Mouse (Mus musculus) midbrain, embryonic 16.5 days (tissue): ENCODE data around the gene Etl4. TPM values are rescaled to one million over a fixed set of nuclear protein-coding genes. Genes with fewer than 3 reads are reported as not detected.

ENCODE experiments used
- ATAC-seq: fragments of 200-750 bp; cut with Nextera tagmentation; 2 replicates; pipeline ENCODE4 v1.8.0; 2017; ENCODE audit warnings: moderate TSS enrichment
- H3K27ac ChIP-seq: fragments of 300-500 bp; sonication (generic); 2 replicates; pipeline ENCODE4 v1.5.1; 2014; ENCODE audit warnings: mild to moderate bottlenecking, low read length, mixed read lengths
- H3K27me3 ChIP-seq: fragments of 300-500 bp; sonication (generic); 2 replicates; pipeline ENCODE4 v1.6.1; 2014; ENCODE audit warnings: low read depth, low read length, mixed read lengths; ENCODE audit not compliant: control insufficient read depth, insufficient read depth
- H3K36me3 ChIP-seq: fragments of 300-500 bp; sonication (generic); 2 replicates; pipeline ENCODE4 v1.6.1; 2014; ENCODE audit warnings: mild to moderate bottlenecking, low read length, moderate library complexity, mixed read lengths; ENCODE audit not compliant: control insufficient read depth, insufficient read depth
- H3K4me1 ChIP-seq: fragments of 300-500 bp; sonication (generic); 2 replicates; pipeline ENCODE4 v1.6.1; 2014; ENCODE audit warnings: mild to moderate bottlenecking, low read length, mixed read lengths; ENCODE audit not compliant: control insufficient read depth, insufficient read depth
- H3K4me2 ChIP-seq: fragments of 300-500 bp; sonication (generic); 2 replicates; pipeline ENCODE4 v1.6.1; 2014; ENCODE audit warnings: mild to moderate bottlenecking, low read length, mixed read lengths
- H3K4me3 ChIP-seq: fragments of 300-500 bp; sonication (generic); 2 replicates; pipeline ENCODE4 v1.5.1; 2014; ENCODE audit warnings: low read depth, mild to moderate bottlenecking, low read length, moderate library complexity, mixed read lengths
- H3K9ac ChIP-seq: fragments of 300-500 bp; sonication (generic); 2 replicates; pipeline ENCODE4 v1.6.1; 2014; ENCODE audit warnings: low read depth, low read length, mixed read lengths
- H3K9me3 ChIP-seq: fragments of 300-500 bp; sonication (generic); replicated peaks from 2 replicates; pipeline ENCODE4 v1.6.1; 2014; ENCODE audit warnings: mild to moderate bottlenecking, low read length, mixed read lengths; ENCODE audit not compliant: control insufficient read depth, poor library complexity, severe bottlenecking
- WGBS: fragments of 180-500 bp; shearing (Covaris S2); extraction: QIAGEN DNeasy Blood & Tissue Kit; methylation state at CpG from one replicate; pipeline ENCODE4 v1.1.7; 2014; 5-methylcytosine and 5-hydroxymethylcytosine counted together
- polyA plus RNA-seq: library from polyadenylated mRNA; unstranded; fragments of >200 nt; fragmentation: Nextera tagmentation; extraction: Ambion mirVana; gene quantifications from 2 replicates; pipeline ENCODE4 v1.2.1, GENCODE M21; 2015

Gene Etl4
- polyA plus RNA-seq, 1 experiment from 2014 or later: 4.9 TPM

- ATAC-seq: no peak
- Histone ChIP-seq H3K4me3 (no peak overlapping the region), H3K4me1 (no peaks in the 10 kb centered on the region; the same call in 1 of the 2 replicates), H3K9me3 (no peaks in the 10 kb centered on the region), H3K27ac (no peak overlapping the region), H3K27me3 (no peaks in the 10 kb centered on the region), H3K4me2 (no peak overlapping the region), H3K9ac (no peak overlapping the region), H3K36me3 (no peaks in the 10 kb centered on the region)
These were observed 631.7 kb downstream of the Etl4 start for GRCm38 (mm10) chr2:20541261-20541660.

DNA sequence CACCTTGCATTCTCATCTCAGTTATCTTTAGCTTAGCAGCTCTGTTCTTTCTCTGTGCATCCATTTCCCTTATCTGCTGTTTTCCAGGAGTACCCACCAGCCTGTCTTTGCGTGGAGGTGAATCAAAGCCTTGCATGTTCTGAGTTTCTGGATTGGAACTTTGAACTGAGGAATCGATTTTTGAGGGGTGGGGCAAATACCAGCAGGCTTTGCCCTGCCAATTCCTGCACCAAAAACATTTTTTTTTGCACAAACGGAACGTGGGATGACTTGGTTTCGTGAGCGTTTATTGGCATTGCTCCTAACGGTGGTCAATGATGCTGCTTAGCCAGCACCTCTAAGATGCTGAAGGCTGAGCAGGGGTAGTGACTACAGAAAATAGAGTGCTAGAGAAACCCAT lies 632.7 kb downstream of the Etl4 start:
- Histone ChIP-seq H3K27ac (no peak overlapping the region), H3K4me2 (no peak overlapping the region), H3K9me3 (no peaks in the 10 kb centered on the region), H3K9ac (no peak overlapping the region), H3K4me3 (no peak overlapping the region), H3K27me3 (no peaks in the 10 kb centered on the region), H3K4me1 (peaks cover 8% of the 10 kb centered on the region), H3K36me3 (no peaks in the 10 kb centered on the region)
- 90% methylated on average over 7 of the region's 7 CpGs for WGBS
- no peak for ATAC-seq

DNA sequence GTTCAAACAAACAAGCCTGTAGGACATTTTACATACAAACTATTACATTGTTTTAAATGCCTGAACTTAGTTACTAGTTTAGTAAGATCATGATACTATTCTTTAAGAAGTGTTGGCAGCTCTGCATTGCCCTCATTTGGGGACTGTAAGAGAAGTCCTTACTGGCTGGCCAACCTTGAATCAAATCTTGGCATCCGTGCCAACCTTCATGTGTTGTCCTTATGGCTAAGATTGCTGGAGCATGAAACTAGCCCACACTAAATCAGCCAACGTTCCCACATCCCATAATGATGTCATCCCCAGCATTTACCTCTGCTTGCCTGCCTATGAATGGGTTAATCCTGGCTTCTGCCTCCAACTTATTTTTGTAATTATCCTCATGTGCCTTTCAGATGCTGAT lies 636.0 kb downstream of the Etl4 start:
- H3K27me3 ChIP-seq: no peaks in the 10 kb centered on the region
- no peak overlapping the region for H3K4me3 ChIP-seq
- H3K36me3 ChIP-seq: no peaks in the 10 kb centered on the region
- peaks cover 21% of the 10 kb centered on the region for H3K4me1 ChIP-seq
- WGBS: 39% methylated on average over 2 of the region's 2 CpGs
- no peak overlapping the region for H3K9ac ChIP-seq
- H3K4me2 ChIP-seq: no peak overlapping the region
- H3K9me3 ChIP-seq: no peaks in the 10 kb centered on the region
- no peak for ATAC-seq
- no peak overlapping the region for H3K27ac ChIP-seq

DNA sequence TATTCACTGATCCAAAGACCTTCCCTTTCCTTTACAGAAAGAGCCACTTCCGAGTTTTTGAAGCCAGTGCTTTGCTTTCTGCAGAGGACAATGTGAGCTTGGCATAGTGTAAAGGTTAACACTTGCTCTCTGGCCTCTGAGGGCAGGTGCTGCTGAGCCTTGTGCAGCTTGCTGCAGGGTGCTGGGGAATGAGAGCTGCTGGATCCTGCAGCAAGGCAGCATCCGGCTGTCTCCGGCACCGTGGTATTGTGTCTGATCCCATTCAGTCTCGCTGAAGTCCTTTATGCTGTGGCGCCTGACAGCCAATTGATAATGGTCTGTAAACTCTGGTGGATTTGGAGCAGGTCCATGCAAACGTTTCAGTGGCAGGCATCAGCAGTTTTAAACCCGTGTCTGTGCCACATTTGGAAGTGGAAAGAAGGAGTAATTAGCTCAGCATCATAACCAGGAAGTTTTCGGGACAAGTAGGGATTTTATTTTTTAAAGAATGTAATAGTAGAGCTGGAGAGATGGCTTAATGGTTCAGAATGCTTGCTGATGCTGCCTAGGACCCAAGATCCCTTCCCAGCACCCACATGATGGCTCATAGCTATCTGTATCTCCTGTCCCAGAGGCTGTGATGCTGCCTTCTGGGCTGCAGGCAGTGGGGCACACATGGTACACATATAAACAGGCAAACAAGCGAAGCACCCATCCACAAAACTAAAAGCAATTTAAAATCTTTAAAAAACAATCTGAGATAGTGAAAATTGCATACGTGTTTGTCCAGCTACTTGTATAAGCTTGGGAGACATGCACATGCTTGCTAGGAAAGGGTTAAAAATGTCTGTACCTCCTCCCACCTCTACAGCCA lies 637.1 kb downstream of the Etl4 start:
- Histone ChIP-seq H3K36me3 (no peaks in the 10 kb centered on the region), H3K4me1 (peaks cover 21% of the 10 kb centered on the region), H3K27ac (no peak overlapping the region), H3K9me3 (no peaks in the 10 kb centered on the region), H3K4me3 (peak overlapping the region; percentile 20; the same call in 1 of the 2 replicates), H3K4me2 (peak overlapping the region; percentile 60), H3K9ac (peak overlapping the region; percentile 28; the same call in 1 of the 2 replicates), H3K27me3 (no peaks in the 10 kb centered on the region)
- WGBS: 7% methylated on average over 11 of the region's 11 CpGs
- peak; percentile 65 for ATAC-seq

DNA sequence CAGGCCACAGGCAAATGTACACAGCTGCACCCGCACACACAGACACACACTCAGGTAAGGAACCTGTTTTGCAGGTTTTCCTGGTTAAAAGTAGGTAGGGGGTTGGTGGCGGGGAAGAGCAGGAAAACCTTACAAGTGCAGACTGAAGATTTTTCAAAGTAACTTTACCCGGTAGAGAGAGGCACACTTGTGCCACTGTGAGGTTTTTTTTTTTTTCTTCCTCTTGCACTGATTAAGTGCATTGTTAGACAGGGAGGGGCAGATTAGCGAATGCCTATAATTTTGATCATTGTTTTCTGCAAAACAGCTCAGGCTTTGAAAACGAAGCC lies 637.7 kb downstream of the Etl4 start:
- Histone ChIP-seq H3K4me2 (peak overlapping the region; percentile 60), H3K9ac (no peak overlapping the region), H3K27ac (no peak overlapping the region), H3K4me1 (peaks cover 21% of the 10 kb centered on the region), H3K36me3 (no peaks in the 10 kb centered on the region), H3K27me3 (no peaks in the 10 kb centered on the region), H3K4me3 (peak overlapping the region; percentile 20), H3K9me3 (no peaks in the 10 kb centered on the region)
- 11% methylated on average over 5 of the region's 5 CpGs for WGBS
- peak; percentile 61 for ATAC-seq

DNA sequence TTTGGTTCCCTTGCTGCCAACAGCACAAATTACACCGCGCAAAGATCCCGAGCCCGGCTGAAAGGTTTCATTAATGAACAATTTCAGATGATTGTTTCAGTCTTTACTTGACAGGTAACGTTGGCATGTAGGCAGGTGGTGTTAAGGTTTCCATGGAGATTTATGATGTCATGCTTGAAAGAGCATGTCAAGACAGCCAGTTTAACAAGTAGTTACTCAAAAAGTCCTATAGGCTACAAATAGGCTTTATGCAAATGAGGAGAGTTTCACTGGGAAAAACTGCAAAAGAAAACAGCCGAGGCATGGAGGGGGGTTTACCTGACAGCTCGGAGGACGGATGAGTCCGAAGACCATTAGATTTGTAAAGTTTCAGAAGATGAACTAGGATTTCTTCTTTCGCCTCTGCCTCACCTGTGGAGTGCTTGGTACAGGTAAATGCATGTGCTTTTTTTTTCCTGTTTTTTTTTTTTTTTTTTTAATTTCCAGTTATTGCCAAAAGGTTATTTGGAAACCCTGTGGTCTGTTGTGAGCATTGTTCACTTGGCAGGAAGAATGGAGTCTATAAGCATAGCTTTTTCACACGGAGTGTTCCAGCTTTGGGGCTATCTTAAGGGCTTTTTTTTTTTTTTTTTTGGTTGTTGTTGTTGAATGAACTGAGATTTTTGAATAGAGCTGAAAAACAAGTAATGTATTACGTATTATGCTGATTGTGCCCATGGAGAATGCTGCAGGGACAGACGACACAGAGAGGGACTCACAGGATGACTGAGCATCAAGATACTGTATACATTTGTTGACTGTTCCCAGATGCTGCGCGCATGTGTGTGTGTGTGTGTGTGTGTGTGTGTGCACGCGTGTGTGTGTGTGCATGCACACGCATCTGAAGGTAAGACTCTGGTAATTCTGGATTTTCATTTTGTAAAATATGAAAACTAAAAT lies 638.4 kb downstream of the Etl4 start:
- ATAC-seq: peak; percentile 72
- peaks cover 21% of the 10 kb centered on the region for H3K4me1 ChIP-seq
- H3K27ac ChIP-seq: no peak overlapping the region
- WGBS: 10% methylated on average over 18 of the region's 18 CpGs
- H3K4me2 ChIP-seq: peak overlapping the region; percentile 60
- H3K9me3 ChIP-seq: no peaks in the 10 kb centered on the region
- H3K9ac ChIP-seq: no peak overlapping the region
- H3K4me3 ChIP-seq: peak overlapping the region; percentile 20
- H3K36me3 ChIP-seq: no peaks in the 10 kb centered on the region
- H3K27me3 ChIP-seq: no peaks in the 10 kb centered on the region

GRCm38 (mm10) chr2:20549065-20549464 lies 639.5 kb downstream of the Etl4 start:
- no peak overlapping the region for H3K27ac ChIP-seq
- H3K36me3 ChIP-seq: no peaks in the 10 kb centered on the region
- H3K27me3 ChIP-seq: no peaks in the 10 kb centered on the region
- no peak for ATAC-seq
- no peak overlapping the region for H3K9ac ChIP-seq
- H3K4me3 ChIP-seq: no peak overlapping the region
- H3K9me3 ChIP-seq: no peaks in the 10 kb centered on the region
- peaks cover 21% of the 10 kb centered on the region for H3K4me1 ChIP-seq
- H3K4me2 ChIP-seq: no peak overlapping the region
- WGBS: 9% methylated on average over 5 of the region's 5 CpGs

DNA sequence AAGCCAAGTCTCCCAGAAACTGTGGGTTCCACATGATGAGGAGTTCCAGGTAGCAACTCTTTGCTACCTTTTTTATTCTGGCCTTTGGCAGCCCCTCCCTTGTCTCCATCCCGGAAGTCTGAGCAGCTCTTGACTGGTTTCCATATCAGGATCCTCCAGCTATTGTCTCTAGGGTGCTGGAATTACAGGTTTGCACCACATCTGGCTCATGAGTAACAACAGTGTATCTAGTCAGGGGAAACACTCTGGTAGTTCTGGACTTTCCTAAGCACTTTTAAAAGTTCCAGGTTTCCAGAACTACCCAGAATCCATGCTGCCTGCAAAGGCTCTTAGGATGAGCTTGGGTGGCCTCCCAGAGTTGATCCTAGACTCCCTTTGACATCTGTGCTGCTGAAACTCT lies 640.4 kb downstream of the Etl4 start:
- H3K4me2 ChIP-seq: no peak overlapping the region
- H3K36me3 ChIP-seq: no peaks in the 10 kb centered on the region
- no peak overlapping the region for H3K9ac ChIP-seq
- 41% methylated on average over 1 of the region's 1 CpGs for WGBS
- no peak overlapping the region for H3K27ac ChIP-seq
- ATAC-seq: no peak
- no peaks in the 10 kb centered on the region for H3K9me3 ChIP-seq
- H3K27me3 ChIP-seq: no peaks in the 10 kb centered on the region
- H3K4me3 ChIP-seq: no peak overlapping the region
- peaks cover 21% of the 10 kb centered on the region for H3K4me1 ChIP-seq

DNA sequence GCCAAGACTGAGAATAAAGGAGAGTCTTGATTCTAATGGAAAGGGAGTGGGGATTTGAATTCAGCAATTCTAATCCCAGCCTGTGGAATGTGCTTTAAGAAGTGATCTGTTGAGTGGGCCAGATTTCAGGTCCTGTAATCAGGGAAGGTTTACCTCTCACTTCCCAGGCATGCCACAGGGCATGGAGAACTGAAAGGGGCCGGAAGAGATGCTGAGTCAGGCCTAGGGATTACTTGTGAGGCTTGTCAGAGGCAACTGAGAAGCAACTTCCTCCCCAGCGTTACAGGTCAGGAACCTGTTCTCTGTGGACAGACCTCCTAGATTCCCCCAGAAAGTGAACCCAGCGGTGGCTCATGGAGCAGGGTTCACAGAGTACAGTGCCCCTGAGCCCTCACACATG lies 646.1 kb downstream of the Etl4 start:
- Histone ChIP-seq H3K9ac (no peak overlapping the region), H3K9me3 (no peaks in the 10 kb centered on the region), H3K27me3 (no peaks in the 10 kb centered on the region), H3K36me3 (no peaks in the 10 kb centered on the region), H3K27ac (no peak overlapping the region), H3K4me2 (no peak overlapping the region), H3K4me1 (no peaks in the 10 kb centered on the region), H3K4me3 (no peak overlapping the region)
- no peak for ATAC-seq
- WGBS: 60% methylated on average over 3 of the region's 3 CpGs
